Mouse (Mus musculus) left cerebral cortex, adult 8-10 months (tissue): ENCODE data around the gene 1700092M07Rik. TPM values are rescaled to one million over a fixed set of nuclear protein-coding genes. Genes with fewer than 3 reads are reported as not detected.

ENCODE experiments used
- DNase-seq, 2 experiments: peaks; one replicate each; pipeline ENCODE4 v3.0.0; 2022; ENCODE audit warnings: low spot score in 2 of 2
- total RNA-seq, 4 experiments: library from RNA; stranded (reverse); gene quantifications; 2 replicates each; pipeline ENCODE4 v1.2.4; 2022

1700092M07Rik gene
- total RNA-seq, 4 experiments from 2014 or later: 1.4 to 2.0 TPM; not detected in 2

DNA sequence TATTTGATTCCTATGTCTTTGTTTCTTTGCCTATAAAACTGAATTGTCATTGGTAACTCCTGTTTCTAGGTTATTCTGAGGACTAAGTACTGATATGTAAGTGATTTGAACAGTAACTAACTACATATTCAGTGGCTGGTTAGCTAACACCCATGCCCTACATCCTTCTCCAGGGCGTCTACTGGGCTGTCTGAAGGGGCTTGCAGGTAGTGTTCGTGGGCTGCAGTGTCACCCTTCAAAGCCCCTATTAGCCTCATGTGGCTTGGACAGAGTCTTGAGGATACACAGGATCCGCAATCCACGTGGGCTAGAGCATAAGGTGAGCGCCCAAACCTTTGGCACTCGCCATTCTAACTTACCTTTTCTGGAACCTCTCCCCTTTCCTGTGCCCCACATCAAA, 872 bp upstream of the 1700092M07Rik start:
- no peak for DNase-seq

DNA sequence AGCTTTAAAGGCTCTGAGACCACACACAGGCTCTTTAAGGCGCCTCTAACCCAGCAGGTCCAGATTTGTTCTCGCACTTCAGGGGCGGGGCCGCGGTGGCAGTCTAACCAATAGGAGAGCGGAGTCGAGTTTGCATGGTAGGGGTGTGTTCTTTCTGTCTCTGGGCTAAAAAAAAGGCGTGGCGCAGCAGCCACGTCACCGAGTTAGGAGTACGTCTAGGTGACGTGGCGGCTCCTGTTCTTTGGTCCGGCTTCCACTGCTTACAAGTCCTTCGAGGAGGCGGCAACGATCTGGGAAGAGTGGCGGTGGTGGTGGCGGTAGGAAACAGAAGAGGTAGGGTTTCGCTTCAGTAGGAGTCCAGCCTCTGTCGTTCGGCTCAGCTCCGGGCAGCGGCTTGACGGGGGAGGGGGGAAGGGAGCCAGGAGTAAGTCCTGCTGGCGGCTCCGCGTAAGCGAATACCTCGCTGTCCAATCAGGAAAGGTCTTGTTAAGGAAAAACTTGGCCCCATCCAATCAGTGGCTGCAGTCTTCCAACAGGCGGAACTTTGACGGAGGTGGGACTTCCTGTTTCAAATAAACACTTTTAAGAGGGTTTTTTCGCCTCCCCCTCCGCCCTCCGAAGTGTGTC, 838 bp downstream of the 1700092M07Rik start, which contains the start of gene Stx5a:
Stx5a (plus strand) TSS at position 171 of the 627 bp plus-strand sequence.
- peak; percentile 93 to 97 for DNase-seq

DNA sequence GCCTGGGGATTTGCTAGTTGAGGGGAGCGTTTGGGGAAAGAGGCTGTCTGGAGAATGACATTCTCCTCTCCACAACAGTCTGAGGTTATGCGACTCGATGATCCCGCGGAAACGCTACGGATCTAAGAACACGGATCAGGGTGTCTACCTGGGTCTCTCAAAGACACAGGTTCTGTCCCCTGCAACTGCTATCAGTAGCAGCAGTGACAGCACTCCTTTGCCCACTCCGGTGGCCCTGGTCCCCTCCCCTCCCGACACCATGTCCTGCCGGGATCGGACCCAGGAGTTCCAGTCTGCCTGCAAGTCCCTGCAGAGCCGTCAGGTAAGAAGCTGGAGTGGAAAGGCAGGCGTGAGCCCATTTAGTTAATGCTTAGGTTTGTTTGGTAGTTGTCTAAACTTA, 1.7 kb downstream of the 1700092M07Rik start:
- DNase-seq: no peak

- no peak for DNase-seq
Observed at GRCm38 (mm10) chr19:8745382-8745781, 4.9 kb downstream of the 1700092M07Rik start.

DNA sequence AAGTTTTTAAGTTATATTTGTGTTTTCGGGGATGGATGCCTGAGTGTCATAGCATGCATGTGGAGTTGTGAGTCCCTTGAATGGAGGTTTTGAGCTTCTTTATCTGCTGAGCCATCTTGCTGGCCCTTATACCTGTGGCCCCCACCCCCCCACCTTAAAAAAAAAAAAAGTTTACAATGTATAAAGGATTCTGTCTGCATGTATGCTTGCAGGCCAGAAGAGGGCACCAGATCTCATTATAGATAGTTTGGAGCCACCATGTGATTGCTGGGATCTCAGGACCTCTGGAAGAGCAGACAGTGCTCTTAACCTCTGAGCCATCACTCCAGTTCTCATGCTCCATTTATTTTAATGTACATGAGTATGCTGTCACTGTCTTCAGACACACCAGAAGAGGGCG, 6.8 kb downstream of the 1700092M07Rik start:
- DNase-seq: no peak

DNA sequence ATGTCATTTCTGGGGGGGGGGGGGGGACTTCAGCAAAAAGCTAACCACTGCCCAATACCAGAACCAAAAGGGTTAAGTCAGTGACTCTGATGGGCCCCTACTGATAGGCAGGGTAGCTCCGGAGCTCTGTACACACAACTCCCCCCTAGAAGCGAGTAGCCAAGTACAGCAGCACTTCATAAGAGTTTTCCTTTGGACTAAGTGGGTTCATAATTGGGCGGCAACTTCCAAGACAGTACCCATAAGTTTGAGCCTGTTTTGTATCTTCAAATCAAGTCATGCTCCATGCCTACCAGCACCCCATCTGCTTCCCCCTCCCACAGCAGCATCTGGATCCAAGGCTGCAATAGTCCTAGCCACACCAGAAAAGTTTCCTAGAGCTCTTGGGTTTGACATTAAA, 15.1 kb downstream of the 1700092M07Rik start:
- no peak for DNase-seq

- peak; percentile 81 to 93 for DNase-seq
Observed at GRCm38 (mm10) chr19:8756635-8757387, 16.3 kb downstream of the 1700092M07Rik start, which contains the start of gene Nxf1. Gene Nxf1 (plus strand): TSS chr19:8757073.

DNA sequence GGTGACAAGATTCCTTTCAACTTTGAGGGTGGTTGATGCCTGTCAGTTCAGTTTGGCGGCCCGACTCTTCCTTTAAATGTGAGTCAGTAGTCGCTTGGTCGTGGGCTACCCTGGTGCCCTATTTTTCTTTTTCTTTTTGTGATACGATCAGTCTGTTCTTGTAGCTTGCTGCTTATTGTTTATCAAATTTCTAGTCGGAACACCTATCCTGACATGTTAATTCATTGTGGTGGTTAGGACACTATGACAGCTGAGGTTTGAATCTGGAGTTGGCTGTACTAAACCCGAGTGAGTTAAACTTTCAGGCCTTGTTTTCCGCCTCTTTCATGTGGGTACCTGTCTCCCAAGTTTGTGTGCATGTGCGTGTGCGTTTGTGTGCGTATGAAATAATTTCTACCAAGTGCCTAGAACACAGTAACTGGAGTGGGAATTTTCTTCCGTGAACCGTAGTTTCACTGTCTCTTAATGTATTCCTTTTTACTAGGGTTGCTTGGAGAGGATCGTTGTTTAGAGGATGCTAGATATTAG, 17.0 kb downstream of the 1700092M07Rik start:
- DNase-seq: no peak

DNA sequence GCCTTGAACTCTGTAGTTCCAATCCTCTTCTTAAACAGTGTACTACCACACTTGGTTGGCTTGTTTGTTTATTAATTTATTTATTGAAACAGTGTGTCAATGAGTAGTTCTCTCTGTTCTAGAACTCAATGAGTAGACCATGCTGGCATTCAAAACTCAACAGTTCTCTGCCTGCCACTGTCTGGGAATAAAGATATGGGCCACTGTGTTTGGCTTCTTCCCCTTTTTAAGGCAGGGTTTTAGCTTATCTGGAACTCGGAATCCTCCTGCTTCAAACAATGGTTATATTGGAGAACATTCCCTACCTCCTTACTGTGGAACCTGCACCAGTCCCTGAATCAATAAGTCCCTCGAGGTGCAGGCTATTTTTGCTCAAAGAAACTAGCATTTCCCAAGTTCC, 18.4 kb downstream of the 1700092M07Rik start:
- no peak for DNase-seq

- no peak for DNase-seq
Observed at GRCm38 (mm10) chr19:8760757-8761156, 20.2 kb downstream of the 1700092M07Rik start.

GRCm38 (mm10) chr19:8763276-8763675, 22.8 kb downstream of the 1700092M07Rik start:
- no peak for DNase-seq

DNA sequence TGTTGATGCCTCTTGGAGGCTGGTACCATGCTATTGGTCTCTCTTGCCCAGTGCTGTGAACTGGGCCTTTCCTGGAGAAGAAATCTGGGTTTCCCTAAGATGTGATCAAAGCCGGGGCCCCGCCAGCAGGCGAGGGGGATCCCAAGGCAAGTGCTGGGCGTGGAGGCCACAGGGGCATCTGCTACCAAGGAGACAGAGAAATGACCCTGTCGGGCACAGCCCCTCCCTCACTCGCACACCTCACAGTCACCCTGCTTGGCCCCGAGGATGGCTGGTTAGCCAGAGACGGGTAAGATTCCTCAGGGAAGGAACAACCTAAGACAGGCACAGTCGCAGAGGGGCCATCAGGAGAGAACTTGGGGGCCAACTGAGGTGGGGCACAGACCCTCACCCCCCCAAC, 25.0 kb downstream of the 1700092M07Rik start:
- no peak for DNase-seq

- peak; percentile 62 to 70 for DNase-seq
Observed at GRCm38 (mm10) chr19:8770567-8771270, 30.2 kb downstream of the 1700092M07Rik start, which contains the start of gene Tmem223. Gene Tmem223 (plus strand): TSS chr19:8770996.

GRCm38 (mm10) chr19:8772996-8773395, 32.5 kb downstream of the 1700092M07Rik start:
- no peak for DNase-seq

DNA sequence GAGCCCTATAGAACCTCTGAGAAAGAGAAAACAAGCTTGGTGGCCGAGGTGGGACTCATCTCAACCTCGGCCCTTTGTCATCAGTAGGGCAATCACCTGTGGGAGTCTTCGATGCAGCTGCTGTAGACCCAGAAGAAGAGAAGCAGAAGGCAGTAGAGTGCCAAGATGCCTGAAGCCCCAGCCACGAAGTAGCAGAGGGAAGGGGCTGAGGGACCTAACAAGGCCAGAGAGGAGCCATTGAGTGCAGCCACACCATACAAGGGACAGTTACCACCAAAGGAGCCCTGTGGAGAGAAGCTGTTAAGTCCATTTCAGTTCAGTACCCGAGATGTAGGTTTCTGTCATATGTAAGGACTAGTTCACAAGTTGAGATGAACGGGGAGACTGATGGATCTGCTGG, 32.9 kb downstream of the 1700092M07Rik start:
- DNase-seq: no peak

DNA sequence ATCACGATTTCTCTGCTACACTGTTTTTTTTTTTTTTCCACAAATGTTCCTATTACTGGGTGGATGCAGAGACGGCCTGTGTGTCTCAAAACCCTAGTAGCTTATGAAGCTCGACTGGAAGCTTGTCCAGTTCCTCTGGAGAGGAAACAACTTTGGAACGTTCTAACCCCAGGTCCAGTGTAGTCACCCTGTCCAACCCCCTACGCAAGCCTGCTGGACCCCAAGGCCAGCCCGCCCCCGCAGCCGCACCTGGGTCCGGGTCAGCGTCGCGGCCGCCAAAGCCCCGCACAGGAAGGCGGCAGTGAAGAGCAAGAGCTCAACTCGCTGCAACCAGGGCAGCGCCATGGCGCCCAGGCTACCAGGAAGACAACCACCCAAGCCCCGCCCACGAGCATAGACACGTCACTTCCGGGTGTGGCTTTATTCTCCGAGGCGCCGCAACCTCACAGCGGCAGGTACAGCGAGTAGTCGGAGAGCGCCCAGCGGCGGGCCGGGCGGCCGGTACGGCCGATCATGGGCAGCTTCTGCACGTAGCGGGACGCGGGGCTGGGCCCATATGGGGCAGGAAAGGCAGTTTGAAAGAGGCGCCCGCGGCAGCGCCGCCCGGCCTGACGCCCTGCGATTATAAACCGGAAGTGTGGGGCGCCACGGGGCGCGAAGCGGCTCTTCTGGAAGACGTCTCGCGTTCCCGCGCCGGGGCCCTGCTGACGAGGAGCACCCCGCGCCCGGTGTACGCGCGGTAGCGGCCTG, 33.7 kb downstream of the 1700092M07Rik start, which contains the start of gene Tmem179b:
Tmem179b (minus strand) TSS at position 382 of the 750 bp plus-strand sequence.
- peak; percentile 94 to 97 for DNase-seq

DNA sequence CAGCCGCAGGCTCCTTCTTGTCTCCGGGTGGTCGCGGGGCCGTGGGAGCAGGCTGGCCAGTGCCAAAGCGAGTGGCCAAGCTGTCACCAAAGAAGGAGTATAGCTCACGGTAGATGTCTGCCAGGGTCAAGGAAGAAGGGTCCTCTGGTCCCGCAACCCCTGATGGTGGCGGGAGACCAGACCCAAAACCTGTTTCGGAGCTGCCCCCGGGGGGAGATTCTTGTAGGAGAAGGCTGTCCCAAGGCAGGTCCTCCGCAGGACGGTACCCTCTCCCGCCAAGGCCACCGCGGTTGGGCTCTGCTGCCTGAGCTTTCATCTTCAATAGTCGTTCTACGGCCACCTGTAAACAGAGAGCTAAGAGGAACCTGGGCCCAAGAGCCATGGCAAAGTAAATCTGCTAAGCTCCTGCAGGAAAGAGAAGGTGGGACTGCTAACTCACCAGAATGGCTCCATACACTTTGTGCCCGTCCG, 34.5 kb downstream of the 1700092M07Rik start:
- no peak for DNase-seq

DNA sequence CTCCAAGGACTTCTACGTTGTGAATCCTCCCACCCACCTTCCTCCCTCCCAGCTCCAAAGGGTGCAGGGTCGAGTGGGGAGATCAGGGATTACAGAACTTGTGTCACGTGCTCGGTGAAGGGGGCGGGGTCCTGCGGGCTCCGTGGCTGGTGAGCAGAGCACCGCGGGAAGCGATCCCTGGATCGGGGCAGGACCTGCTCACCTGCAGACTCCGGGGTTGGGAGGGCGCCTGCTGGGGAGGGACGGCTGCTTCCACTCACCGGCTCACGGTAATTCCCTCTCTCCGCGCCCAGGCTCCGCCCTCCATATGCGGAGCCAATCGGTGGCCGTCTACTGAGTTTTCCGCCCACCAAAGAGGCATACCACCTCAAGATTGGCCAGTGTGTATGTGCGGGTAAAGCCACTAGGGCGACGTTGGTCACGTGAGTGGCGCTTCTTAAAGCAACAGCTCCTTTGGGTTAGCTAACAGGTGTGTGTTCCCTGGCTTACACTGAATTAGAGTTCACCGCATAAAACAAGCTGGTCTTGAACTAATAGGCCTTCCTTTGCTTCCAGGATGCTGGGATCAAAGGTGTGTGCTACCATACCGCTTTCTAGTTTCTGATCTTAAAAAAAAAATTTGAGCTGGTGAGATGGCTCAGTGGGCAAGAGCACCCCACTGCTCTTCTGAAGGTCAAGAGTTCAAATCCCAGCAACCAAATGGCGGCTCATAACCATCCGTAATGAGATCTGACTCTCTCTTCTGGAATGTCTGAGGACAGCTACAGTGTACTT, 45.7 kb downstream of the 1700092M07Rik start, which contains the start of gene Taf6l:
Taf6l (minus strand) TSS at position 410 of the 774 bp plus-strand sequence.
- DNase-seq: peak; percentile 81 to 96

GRCm38 (mm10) chr19:8788521-8788920, 48.0 kb downstream of the 1700092M07Rik start:
- no peak for DNase-seq

- no peak for DNase-seq
Observed at GRCm38 (mm10) chr19:8789171-8789570, 48.7 kb downstream of the 1700092M07Rik start.
